Mouse (Mus musculus) hindbrain, embryonic 12.5 days (tissue): ENCODE results near the gene Sorcs3. TPM values are rescaled to one million over a fixed set of nuclear protein-coding genes. Genes with fewer than 3 reads are reported as not detected.

Experiments used
- ATAC-seq: fragments of 200-750 bp; cut with Nextera tagmentation; 2 replicates; pipeline ENCODE4 v1.8.0; 2017; ENCODE audit warnings: moderate TSS enrichment; ENCODE audit not compliant: low FRiP score
- H3K27ac ChIP-seq: fragments of 300-500 bp; sonication (generic); 2 replicates; pipeline ENCODE4 v1.5.1; 2016; ENCODE audit warnings: mild to moderate bottlenecking
- H3K27me3 ChIP-seq: fragments of 300-500 bp; sonication (generic); 2 replicates; pipeline ENCODE4 v1.6.1; 2016; ENCODE audit warnings: mild to moderate bottlenecking
- H3K36me3 ChIP-seq: fragments of 300-500 bp; sonication (generic); 2 replicates; pipeline ENCODE4 v1.6.1; 2016; ENCODE audit warnings: mild to moderate bottlenecking
- H3K4me1 ChIP-seq: fragments of 300-500 bp; sonication (generic); 2 replicates; pipeline ENCODE4 v1.6.1; 2016
- H3K4me2 ChIP-seq: fragments of 300-500 bp; sonication (generic); replicated peaks from 2 replicates; pipeline ENCODE4 v1.6.1; 2016; ENCODE audit warnings: mild to moderate bottlenecking
- H3K4me3 ChIP-seq: fragments of 300-500 bp; sonication (generic); 2 replicates; pipeline ENCODE4 v1.5.1; 2016; ENCODE audit warnings: mild to moderate bottlenecking
- H3K9ac ChIP-seq: fragments of 300-500 bp; sonication (generic); 2 replicates; pipeline ENCODE4 v1.6.1; 2016; ENCODE audit warnings: mild to moderate bottlenecking, moderate library complexity
- H3K9me3 ChIP-seq: fragments of 300-500 bp; sonication (generic); replicated peaks from 2 replicates; pipeline ENCODE4 v1.6.1; 2016; ENCODE audit warnings: mild to moderate bottlenecking
- WGBS: fragments of 180-500 bp; shearing (Covaris S2); methylation state at CpG from one replicate; pipeline ENCODE4 v1.1.7; 2016; 5-methylcytosine and 5-hydroxymethylcytosine counted together
- polyA plus RNA-seq: library from polyadenylated mRNA; unstranded; fragments of >200 nt; fragmentation: Nextera tagmentation; extraction: Ambion mirVana; gene quantifications from 2 replicates; pipeline ENCODE4 v1.2.1, GENCODE M21; 2016

Sorcs3 gene
- 7.4 and 7.6 TPM in 2 replicates for polyA plus RNA-seq

GRCm38 (mm10) chr19:48205929-48206814 lies at the start of gene Sorcs3:
TSS of gene Sorcs3 (plus strand) at chr19:48206025.
- Histone ChIP-seq H3K9me3 (0 out of 2 replicates have a peak, but pooled peaks cover 3% of the 10 kb centered on the region), H3K4me2 (peak within 1 kb of the TSS; percentile 95), H3K27ac (peak within 1 kb of the TSS; percentile 76), H3K27me3 (peaks cover 21% of the 10 kb centered on the region), H3K4me3 (peak within 1 kb of the TSS; percentile 63), H3K4me1 (peaks cover 28% of the 10 kb centered on the region), H3K9ac (peak within 1 kb of the TSS; percentile 78), H3K36me3 (no peaks in the 10 kb centered on the region)
- under 1% methylated on average over 65 of the region's 70 CpGs for WGBS
- ATAC-seq = peak; percentile 66

- no peak overlapping the region for H3K4me2 ChIP-seq
- H3K36me3 ChIP-seq = no peaks in the 10 kb centered on the region
- ATAC-seq = no peak
- H3K4me1 ChIP-seq = no peaks in the 10 kb centered on the region
- no peak overlapping the region for H3K27ac ChIP-seq
- no peak overlapping the region for H3K4me3 ChIP-seq
- no peak overlapping the region for H3K9ac ChIP-seq
- WGBS = 91% methylated on average over 3 of the region's 3 CpGs
- no peaks in the 10 kb centered on the region for H3K9me3 ChIP-seq
- H3K27me3 ChIP-seq = no peaks in the 10 kb centered on the region
Observed at GRCm38 (mm10) chr19:48165341-48165740, 40.5 kb upstream of the Sorcs3 start.

GRCm38 (mm10) chr19:48167110-48167509 lies 38.7 kb upstream of the Sorcs3 start:
- Histone ChIP-seq H3K9me3 (no peaks in the 10 kb centered on the region), H3K4me1 (no peaks in the 10 kb centered on the region), H3K9ac (no peak overlapping the region), H3K27ac (no peak overlapping the region), H3K27me3 (no peaks in the 10 kb centered on the region), H3K4me2 (no peak overlapping the region), H3K4me3 (no peak overlapping the region), H3K36me3 (no peaks in the 10 kb centered on the region)
- WGBS = 66% methylated on average over 1 of the region's 1 CpGs
- ATAC-seq = no peak

GRCm38 (mm10) chr19:48168284-48168683 lies 37.5 kb upstream of the Sorcs3 start:
- no peak for ATAC-seq
- no peak overlapping the region for H3K4me2 ChIP-seq

GRCm38 (mm10) chr19:48174717-48175116 lies 31.1 kb upstream of the Sorcs3 start:
- no peak for ATAC-seq
- H3K27me3 ChIP-seq = no peaks in the 10 kb centered on the region
- no peaks in the 10 kb centered on the region for H3K9me3 ChIP-seq
- no peaks in the 10 kb centered on the region for H3K4me1 ChIP-seq
- H3K36me3 ChIP-seq = no peaks in the 10 kb centered on the region
- 75% methylated on average over 4 of the region's 4 CpGs for WGBS
- H3K4me3 ChIP-seq = no peak overlapping the region
- no peak overlapping the region for H3K9ac ChIP-seq
- H3K27ac ChIP-seq = no peak overlapping the region
- H3K4me2 ChIP-seq = no peak overlapping the region

More at GRCm38 (mm10) chr19:48168284-48168683, 37.5 kb upstream of the Sorcs3 start:
- Histone ChIP-seq H3K27me3 (no peaks in the 10 kb centered on the region), H3K4me1 (no peaks in the 10 kb centered on the region), H3K27ac (no peak overlapping the region), H3K36me3 (no peaks in the 10 kb centered on the region), H3K9me3 (no peaks in the 10 kb centered on the region), H3K9ac (no peak overlapping the region), H3K4me3 (no peak overlapping the region)
- WGBS = 59% methylated on average over 5 of the region's 5 CpGs

- ATAC-seq = no peak
- 2% methylated on average over 20 of the region's 22 CpGs for WGBS
- Histone ChIP-seq H3K9me3 (0 out of 2 replicates have a peak, but pooled peaks cover 3% of the 10 kb centered on the region), H3K27ac (no peak overlapping the region), H3K27me3 (peaks cover 18% of the 10 kb centered on the region), H3K4me3 (peak overlapping the region; percentile 63; the same call in 1 of the 2 replicates), H3K4me1 (peaks cover 25% of the 10 kb centered on the region), H3K36me3 (no peaks in the 10 kb centered on the region), H3K4me2 (peak overlapping the region; percentile 95), H3K9ac (no peak overlapping the region)
Observed at GRCm38 (mm10) chr19:48203928-48204470, 1.8 kb upstream of the Sorcs3 start.

- peak overlapping the region; percentile 63 for H3K4me3 ChIP-seq
- H3K36me3 ChIP-seq = no peaks in the 10 kb centered on the region
- peak; percentile 20; the same call in 1 of the 2 replicates for ATAC-seq
- H3K4me2 ChIP-seq = peak overlapping the region; percentile 95
- no peak overlapping the region for H3K27ac ChIP-seq
- H3K9me3 ChIP-seq = 0 out of 2 replicates have a peak, but pooled peaks cover 3% of the 10 kb centered on the region
- H3K27me3 ChIP-seq = peaks cover 21% of the 10 kb centered on the region
- H3K9ac ChIP-seq = peak overlapping the region; percentile 78
- peaks cover 25% of the 10 kb centered on the region for H3K4me1 ChIP-seq
- 2% methylated on average over 8 of the region's 8 CpGs for WGBS
Observed at GRCm38 (mm10) chr19:48204476-48204875, 1.3 kb upstream of the Sorcs3 start.

GRCm38 (mm10) chr19:48204892-48205761 lies 698 bp upstream of the Sorcs3 start:
- WGBS = under 1% methylated on average over 41 of the region's 62 CpGs
- Histone ChIP-seq H3K27me3 (peaks cover 21% of the 10 kb centered on the region), H3K4me2 (peak overlapping the region; percentile 95), H3K4me3 (peak overlapping the region; percentile 63), H3K4me1 (peaks cover 28% of the 10 kb centered on the region), H3K9me3 (0 out of 2 replicates have a peak, but pooled peaks cover 3% of the 10 kb centered on the region), H3K36me3 (no peaks in the 10 kb centered on the region), H3K27ac (peak overlapping the region; percentile 76; the same call in 1 of the 2 replicates), H3K9ac (peak overlapping the region; percentile 78)
- peak; percentile 55 for ATAC-seq

GRCm38 (mm10) chr19:48206861-48207730 lies 1.3 kb downstream of the Sorcs3 start:
- H3K4me2 ChIP-seq = peak overlapping the region; percentile 95
- WGBS = 1% methylated on average over 20 of the region's 21 CpGs
- H3K4me1 ChIP-seq = peaks cover 28% of the 10 kb centered on the region
- peak overlapping the region; percentile 78 for H3K9ac ChIP-seq
- no peaks in the 10 kb centered on the region for H3K36me3 ChIP-seq
- H3K27ac ChIP-seq = peak overlapping the region; percentile 76; the same call in 1 of the 2 replicates
- H3K27me3 ChIP-seq = peaks cover 21% of the 10 kb centered on the region
- peak overlapping the region; percentile 63 for H3K4me3 ChIP-seq
- peaks cover 2% of the 10 kb centered on the region; the same call in 1 of the 2 replicates for H3K9me3 ChIP-seq
- ATAC-seq = no peak

GRCm38 (mm10) chr19:48207731-48208370 lies 2.0 kb downstream of the Sorcs3 start:
- Histone ChIP-seq H3K4me3 (peak overlapping the region; percentile 63), H3K4me1 (peaks cover 28% of the 10 kb centered on the region), H3K27me3 (peaks cover 21% of the 10 kb centered on the region), H3K36me3 (no peaks in the 10 kb centered on the region), H3K27ac (no peak overlapping the region), H3K4me2 (peak overlapping the region; percentile 95), H3K9ac (peak overlapping the region; percentile 44; the same call in 1 of the 2 replicates), H3K9me3 (peaks cover 6% of the 10 kb centered on the region; the same call in 1 of the 2 replicates)
- ATAC-seq = no peak
- WGBS = 3% methylated on average over 10 of the region's 10 CpGs
